Mouse (Mus musculus): Measurements from ENCODE around the gene Eps8. TPM values are rescaled to one million over a fixed set of nuclear protein-coding genes. Genes with fewer than 3 reads are reported as not detected.

Gene Eps8
- total RNA-seq, 2 experiments from 2014 or later: 31.6 to 35.3 TPM

DNA sequence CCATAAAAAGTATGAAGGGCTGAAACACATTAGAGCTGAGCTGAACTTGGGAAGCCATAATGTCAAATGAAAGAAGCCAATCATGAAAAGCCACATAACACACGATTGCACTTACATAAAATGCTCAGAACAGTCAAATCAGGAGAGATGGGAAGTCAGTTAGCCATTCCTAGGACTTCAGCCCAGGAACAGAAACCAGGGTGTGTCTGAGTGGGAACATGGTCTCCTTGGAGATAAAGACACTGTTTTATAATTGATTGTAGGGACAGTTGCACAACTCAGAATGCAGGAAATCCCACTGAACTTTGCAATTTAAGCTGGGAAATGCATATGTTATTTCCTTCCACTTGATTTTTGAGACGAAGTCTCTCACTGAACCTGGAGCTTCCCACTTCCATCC lies 28.0 kb upstream of the Eps8 start:
- no peak for DNase-seq (ENCODE audit: extremely low spot score in 1 of 2, low spot score in 2 of 2)
- no peak for TF ChIP-seq CTCF (IDR thresholded peaks at IDR 0.05)
- intact Hi-C loops (cut with DNase I): no loop called here
- H3K27ac ChIP-seq: no peak overlapping the region
- H3K4me3 ChIP-seq: no peak overlapping the region

DNA sequence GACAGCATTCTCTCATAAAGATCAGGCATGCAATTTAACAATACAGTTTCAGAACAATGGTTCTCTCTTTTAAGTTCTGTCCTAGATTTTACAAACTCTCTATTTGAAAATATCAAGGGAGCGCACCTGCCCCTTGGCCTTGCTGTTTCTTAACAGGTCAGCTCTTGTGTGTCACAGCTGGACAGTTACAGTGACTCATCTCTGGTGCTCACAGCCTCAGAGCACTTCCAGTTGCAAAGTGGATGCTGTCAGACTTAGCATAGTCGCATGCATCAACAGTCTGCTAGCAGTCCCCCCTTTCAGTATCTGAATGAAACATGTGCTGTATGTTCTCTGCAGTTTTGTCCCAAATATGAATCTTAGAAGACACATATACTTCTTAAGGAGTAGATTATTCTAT lies 26.3 kb upstream of the Eps8 start:
- TF ChIP-seq CTCF (IDR thresholded peaks at IDR 0.05): no peak
- DNase-seq (ENCODE audit: extremely low spot score in 1 of 2, low spot score in 2 of 2): no peak
- Histone ChIP-seq H3K4me3 (no peak overlapping the region), H3K27ac (no peak overlapping the region)
- intact Hi-C loops (cut with DNase I): no loop called here

GRCm38 (mm10) chr6:137676581-137676980 lies 21.9 kb upstream of the Eps8 start:
- no peak for DNase-seq (ENCODE audit: extremely low spot score in 1 of 2, low spot score in 2 of 2)
- Histone ChIP-seq H3K27ac (no peak overlapping the region), H3K4me3 (no peak overlapping the region)
- intact Hi-C loops (cut with DNase I): no loop called here
- no peak for TF ChIP-seq CTCF (IDR thresholded peaks at IDR 0.05)

GRCm38 (mm10) chr6:137675556-137675955 lies 20.9 kb upstream of the Eps8 start:
- intact Hi-C loops (cut with DNase I): no loop called here
- no peak for DNase-seq (ENCODE audit: extremely low spot score in 1 of 2, low spot score in 2 of 2)
- TF ChIP-seq CTCF (IDR thresholded peaks at IDR 0.05): no peak
- Histone ChIP-seq H3K27ac (no peak overlapping the region), H3K4me3 (no peak overlapping the region)

GRCm38 (mm10) chr6:137673301-137673700 lies 18.6 kb upstream of the Eps8 start:
- intact Hi-C loops (cut with DNase I): no loop called here
- DNase-seq (ENCODE audit: extremely low spot score in 1 of 2, low spot score in 2 of 2): no peak
- Histone ChIP-seq H3K4me3 (no peak overlapping the region), H3K27ac (no peak overlapping the region)
- TF ChIP-seq CTCF (IDR thresholded peaks at IDR 0.05): no peak

- no peak overlapping the region for H3K4me3 ChIP-seq
- no peak for TF ChIP-seq CTCF (IDR thresholded peaks at IDR 0.05)
- no peak overlapping the region for H3K27ac ChIP-seq
- intact Hi-C loops (cut with DNase I): no loop called here
- DNase-seq (ENCODE audit: extremely low spot score in 1 of 2, low spot score in 2 of 2): no peak
These were observed 16.9 kb upstream of the Eps8 start for GRCm38 (mm10) chr6:137671561-137671960.

GRCm38 (mm10) chr6:137670820-137671219 lies 16.1 kb upstream of the Eps8 start:
- no peak for TF ChIP-seq CTCF (IDR thresholded peaks at IDR 0.05)
- Histone ChIP-seq H3K27ac (no peak overlapping the region), H3K4me3 (no peak overlapping the region)
- DNase-seq (ENCODE audit: extremely low spot score in 1 of 2, low spot score in 2 of 2): no peak
- intact Hi-C loops (cut with DNase I): no loop called here

DNA sequence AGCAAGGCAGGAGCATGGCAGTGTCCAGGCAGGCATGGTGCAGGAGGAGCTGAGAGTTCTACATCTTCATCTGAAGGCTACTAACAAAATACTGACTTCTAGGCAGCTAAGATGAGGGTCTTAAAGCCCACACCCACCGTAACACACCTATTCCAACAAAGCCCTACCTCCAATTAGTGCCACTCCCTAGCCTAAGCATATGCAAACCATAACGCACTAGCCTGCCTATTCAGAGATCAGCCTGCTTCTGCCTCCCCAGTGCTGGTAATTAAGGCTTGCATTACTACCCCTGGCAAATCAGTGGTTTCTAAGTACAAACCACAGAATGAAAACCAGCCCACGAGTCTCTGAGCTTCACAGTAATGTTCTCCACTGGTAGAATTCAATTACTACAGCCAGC lies 15.2 kb upstream of the Eps8 start:
- DNase-seq (ENCODE audit: extremely low spot score in 1 of 2, low spot score in 2 of 2): no peak
- TF ChIP-seq CTCF (IDR thresholded peaks at IDR 0.05): no peak
- intact Hi-C loops (cut with DNase I): no loop called here
- Histone ChIP-seq H3K27ac (no peak overlapping the region), H3K4me3 (no peak overlapping the region)

DNA sequence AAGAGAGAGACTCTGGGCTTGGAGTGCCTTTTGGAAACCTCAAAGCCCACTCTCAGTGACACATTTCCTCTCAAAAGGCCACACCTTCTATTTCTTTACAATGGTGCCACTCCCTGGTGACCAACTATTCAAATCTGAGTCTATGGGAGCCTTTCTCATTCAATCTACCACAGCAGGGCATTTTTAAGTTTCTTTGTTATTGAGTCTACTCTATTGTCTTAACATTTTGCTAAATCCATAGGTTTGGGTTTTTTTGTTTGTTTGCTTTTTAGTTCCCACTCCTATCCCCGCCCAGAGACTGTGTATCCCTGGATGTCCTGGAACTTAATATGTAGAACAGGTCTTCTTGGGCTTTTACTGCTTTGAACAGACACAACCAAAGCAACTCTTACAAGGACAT lies 14.8 kb upstream of the Eps8 start:
- intact Hi-C loops (cut with DNase I): no loop called here
- TF ChIP-seq CTCF (IDR thresholded peaks at IDR 0.05): no peak
- Histone ChIP-seq H3K27ac (no peak overlapping the region), H3K4me3 (no peak overlapping the region)
- DNase-seq (ENCODE audit: extremely low spot score in 1 of 2, low spot score in 2 of 2): no peak

- no peak for TF ChIP-seq CTCF (IDR thresholded peaks at IDR 0.05)
- no peak overlapping the region for H3K27ac ChIP-seq
- intact Hi-C loops (cut with DNase I): no loop called here
- H3K4me3 ChIP-seq: no peak overlapping the region
- no peak for DNase-seq (ENCODE audit: extremely low spot score in 1 of 2, low spot score in 2 of 2)
These were observed 13.7 kb upstream of the Eps8 start for GRCm38 (mm10) chr6:137668331-137668730.

GRCm38 (mm10) chr6:137667665-137668064 lies 13.0 kb upstream of the Eps8 start:
- intact Hi-C loops (cut with DNase I): no loop called here
- TF ChIP-seq CTCF (IDR thresholded peaks at IDR 0.05): no peak

DNA sequence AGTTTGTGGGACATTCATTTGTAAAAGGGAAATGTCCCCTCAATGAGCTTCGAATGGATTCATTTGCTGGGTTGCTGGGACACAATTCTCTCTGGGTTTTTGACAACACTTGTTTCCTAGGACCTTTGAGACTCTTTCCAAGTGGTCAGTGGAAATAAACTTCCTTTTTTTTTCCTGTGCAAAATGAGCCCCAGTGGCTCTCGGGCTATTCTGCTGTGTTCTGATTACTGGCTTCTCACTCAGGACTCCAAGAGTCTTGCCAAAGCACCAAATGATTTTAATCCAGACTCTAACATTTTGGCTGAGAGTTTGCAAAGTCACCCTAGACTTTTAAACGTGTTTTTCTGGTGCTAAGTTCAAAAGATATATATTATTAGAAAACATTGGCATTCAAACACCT lies 10.3 kb upstream of the Eps8 start:
- no peak for TF ChIP-seq CTCF (IDR thresholded peaks at IDR 0.05)
- Histone ChIP-seq H3K4me3 (no peak overlapping the region), H3K27ac (no peak overlapping the region)
- intact Hi-C loops (cut with DNase I): no loop called here
- no peak for DNase-seq (ENCODE audit: extremely low spot score in 1 of 2, low spot score in 2 of 2)

More at GRCm38 (mm10) chr6:137667665-137668064, 13.0 kb upstream of the Eps8 start:
- no peak for DNase-seq (ENCODE audit: extremely low spot score in 1 of 2, low spot score in 2 of 2)
- Histone ChIP-seq H3K4me3 (no peak overlapping the region), H3K27ac (no peak overlapping the region)

DNA sequence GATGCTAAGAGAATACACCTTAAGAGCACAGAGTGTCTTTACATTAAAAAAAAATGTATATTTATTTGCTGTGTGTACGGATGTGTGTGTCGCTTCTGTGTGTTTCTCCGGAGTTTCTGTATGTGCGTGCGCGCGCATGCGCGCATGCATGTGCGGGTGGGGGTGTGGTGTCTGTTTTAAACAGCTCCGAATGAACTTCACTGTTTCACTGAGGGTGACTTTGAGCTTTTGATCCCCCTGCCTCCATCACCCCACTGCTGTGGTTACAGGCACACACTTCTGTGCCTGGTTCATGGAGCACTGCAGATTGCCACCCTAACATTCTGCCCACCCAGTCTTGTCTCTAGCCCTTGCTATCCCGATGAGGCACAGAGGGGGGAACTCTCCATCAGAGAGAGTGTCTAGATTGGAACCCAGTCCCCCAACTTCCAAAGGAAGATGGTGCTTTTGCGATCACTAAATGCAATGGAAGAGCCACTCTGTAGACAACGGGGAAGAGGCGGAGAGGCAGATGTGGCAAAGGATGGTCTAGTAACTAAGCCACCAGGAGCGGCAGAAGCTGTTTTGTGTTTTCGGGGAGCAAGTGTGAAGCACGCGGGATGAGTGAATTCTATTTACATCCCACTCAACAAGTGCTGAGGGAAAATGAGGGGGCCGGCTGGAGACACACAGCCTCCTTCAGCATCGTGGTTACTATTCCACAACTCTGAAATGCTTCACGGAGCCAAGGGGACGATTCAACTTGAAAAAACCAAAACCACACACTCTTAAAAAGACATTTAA lies 7.1 kb upstream of the Eps8 start:
- Histone ChIP-seq H3K27ac (no peak overlapping the region), H3K4me3 (no peak overlapping the region)
- no peak for TF ChIP-seq CTCF (IDR thresholded peaks at IDR 0.05)
- peak; percentile 37 to 39 for DNase-seq (ENCODE audit: extremely low spot score in 1 of 2, low spot score in 2 of 2)
- intact Hi-C loops (cut with DNase I): no loop called here
